Mouse (Mus musculus): ENCODE results near the gene Coq2.
A peak's percentile ranks its signal among the peaks of the same experiment; 100 is the strongest.

Coq2 gene

GRCm38 (mm10) chr5:100620952-100621351, 54.0 kb downstream of the Coq2 start:
- peak; percentile 62 for DNase-seq (ENCODE audit: low read depth)

GRCm38 (mm10) chr5:100619586-100620275, 55.2 kb downstream of the Coq2 start:
- no peak for DNase-seq (ENCODE audit: low read depth)

- no peak for DNase-seq (ENCODE audit: low read depth)
These were observed 60.8 kb downstream of the Coq2 start for GRCm38 (mm10) chr5:100613896-100614768.

GRCm38 (mm10) chr5:100607868-100608267, 67.1 kb downstream of the Coq2 start:
- DNase-seq (ENCODE audit: low read depth), result peak; percentile 34

GRCm38 (mm10) chr5:100607090-100607762, 67.7 kb downstream of the Coq2 start:
- DNase-seq (ENCODE audit: low read depth), result no peak

- DNase-seq (ENCODE audit: low read depth), result no peak
These were observed 69.1 kb downstream of the Coq2 start for GRCm38 (mm10) chr5:100605828-100606229.
